Mouse (Mus musculus) erythroblast, embryonic 14.5 days (primary cell): ENCODE data around the gene Kcnj10.

Source experiments
- GATA1 ChIP-seq: IDR thresholded peaks from 2 replicates; pipeline ENCODE4 v1.6.1; 2012; ENCODE audit warnings: low read length, inconsistent platforms, mixed read lengths
- TAL1 ChIP-seq: IDR thresholded peaks from 3 replicates; pipeline ENCODE4 v1.6.1; 2012; ENCODE audit warnings: low read length, inconsistent platforms, mixed read lengths

GRCm38 (mm10) chr1:172308409-172308808 is 32.6 kb upstream of the Kcnj10 start:
- TF ChIP-seq GATA1 (no peak), TAL1 (no peak)
